Mouse (Mus musculus) intestine, embryonic 15.5 days (tissue): ENCODE results near the gene Sec22b. TPM values are rescaled to one million over a fixed set of nuclear protein-coding genes. Genes with fewer than 3 reads are reported as not detected.

ENCODE experiments used
- ATAC-seq: fragments of 200-750 bp; cut with Nextera tagmentation; 2 replicates; pipeline ENCODE4 v1.8.0; 2017; ENCODE audit warnings: moderate TSS enrichment, moderate library complexity
- H3K27ac ChIP-seq: fragments of 300-500 bp; sonication (generic); 2 replicates; pipeline ENCODE4 v1.5.1; 2015; ENCODE audit warnings: mild to moderate bottlenecking, inconsistent platforms
- H3K27me3 ChIP-seq: fragments of 300-500 bp; sonication (generic); replicated peaks from 2 replicates; pipeline ENCODE4 v1.6.1; 2015; ENCODE audit warnings: inconsistent platforms
- H3K36me3 ChIP-seq: fragments of 300-500 bp; sonication (generic); 2 replicates; pipeline ENCODE4 v1.6.1; 2015; ENCODE audit warnings: inconsistent platforms
- H3K4me1 ChIP-seq: fragments of 300-500 bp; sonication (generic); replicated peaks from 2 replicates; pipeline ENCODE4 v1.6.1; 2015; ENCODE audit warnings: inconsistent platforms
- H3K4me2 ChIP-seq: fragments of 300-500 bp; sonication (generic); replicated peaks from 2 replicates; pipeline ENCODE4 v1.6.1; 2015; ENCODE audit warnings: mild to moderate bottlenecking, inconsistent platforms
- H3K4me3 ChIP-seq: fragments of 300-500 bp; sonication (generic); replicated peaks from 2 replicates; pipeline ENCODE4 v1.5.1; 2015; ENCODE audit warnings: inconsistent platforms
- H3K9ac ChIP-seq: fragments of 300-500 bp; sonication (generic); 2 replicates; pipeline ENCODE4 v1.6.1; 2015; ENCODE audit warnings: inconsistent platforms
- H3K9me3 ChIP-seq: fragments of 300-500 bp; sonication (generic); 2 replicates; pipeline ENCODE4 v1.6.1; 2016; ENCODE audit warnings: inconsistent platforms
- WGBS: fragments of 180-500 bp; shearing (Covaris S2); methylation state at CpG from one replicate; pipeline ENCODE4 v1.1.7; 2015; 5-methylcytosine and 5-hydroxymethylcytosine counted together
- polyA plus RNA-seq: library from polyadenylated mRNA; unstranded; fragments of >200 nt; fragmentation: Nextera tagmentation; extraction: Ambion mirVana; gene quantifications from 2 replicates; pipeline ENCODE4 v1.2.1, GENCODE M21; 2015

Sec22b gene
- polyA plus RNA-seq, 1 experiment from 2014 or later: 132 TPM

DNA sequence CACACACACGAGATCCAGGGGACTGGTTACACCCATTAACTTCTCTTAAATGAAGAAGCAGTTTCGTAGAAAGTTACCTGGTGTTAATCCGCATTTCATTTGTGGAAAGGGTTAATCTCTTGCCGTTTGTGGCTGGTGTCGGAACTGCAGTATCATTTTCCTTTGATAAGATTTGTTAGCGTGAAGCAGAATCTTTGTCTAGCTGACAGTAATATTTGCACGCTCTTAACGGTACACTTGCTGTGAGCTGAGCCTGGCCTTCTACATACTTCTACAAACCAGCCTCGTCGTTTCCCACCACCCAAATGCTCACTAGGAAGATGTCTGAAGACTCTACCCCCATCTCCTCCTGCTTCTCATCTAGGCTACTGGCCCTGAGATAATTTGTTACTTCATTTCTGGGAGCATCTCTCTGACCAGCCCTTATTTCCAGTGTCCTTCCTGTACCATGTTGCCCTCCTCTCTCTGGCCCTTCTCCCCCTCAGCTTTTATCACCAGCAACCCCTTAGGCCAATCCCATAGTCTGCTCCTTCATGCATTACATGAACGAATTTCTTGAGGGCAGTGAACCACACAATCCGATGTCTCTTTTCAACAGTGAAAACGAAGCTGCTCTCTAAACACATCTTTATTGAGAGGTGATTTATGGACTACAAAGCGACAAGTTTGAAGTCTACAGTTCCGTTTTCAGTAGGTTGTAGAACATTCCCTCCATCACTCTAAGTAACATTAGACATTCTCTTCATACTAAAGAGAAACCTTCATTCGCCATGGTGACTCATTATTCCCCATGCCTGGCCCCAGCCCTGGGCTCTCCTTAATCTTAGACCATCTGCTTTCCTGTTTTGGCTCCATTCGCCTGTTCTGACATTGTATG is 36.3 kb downstream of the Sec22b start:
- no peak overlapping the region for H3K27ac ChIP-seq
- H3K9ac ChIP-seq: no peak overlapping the region
- no peaks in the 10 kb centered on the region for H3K9me3 ChIP-seq
- 45% methylated on average over 17 of the region's 17 CpGs for WGBS
- H3K36me3 ChIP-seq: no peaks in the 10 kb centered on the region
- H3K4me2 ChIP-seq: no peak overlapping the region
- ATAC-seq: no peak
- H3K4me3 ChIP-seq: no peak overlapping the region
- no peaks in the 10 kb centered on the region for H3K27me3 ChIP-seq
- H3K4me1 ChIP-seq: peaks cover 39% of the 10 kb centered on the region

DNA sequence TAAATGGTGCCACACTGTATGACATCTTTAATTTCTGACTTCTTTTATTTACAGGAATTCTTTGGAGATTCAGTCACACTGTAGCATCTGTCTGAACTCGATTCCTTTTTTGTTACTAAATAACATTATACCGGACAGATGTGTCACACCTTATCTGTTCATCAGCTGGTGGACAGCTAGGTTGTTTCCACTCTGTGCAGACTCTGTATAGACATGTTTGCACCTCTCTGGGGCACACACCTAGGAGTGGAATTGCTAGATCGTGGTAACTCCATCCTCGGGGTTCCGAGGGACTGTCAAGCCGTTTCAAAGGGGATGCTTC is 36.9 kb downstream of the Sec22b start:
- Histone ChIP-seq H3K4me2 (no peak overlapping the region), H3K9me3 (no peaks in the 10 kb centered on the region), H3K4me3 (no peak overlapping the region), H3K27ac (no peak overlapping the region), H3K27me3 (no peaks in the 10 kb centered on the region), H3K9ac (no peak overlapping the region), H3K36me3 (no peaks in the 10 kb centered on the region), H3K4me1 (peaks cover 40% of the 10 kb centered on the region)
- WGBS: 74% methylated on average over 6 of the region's 6 CpGs
- ATAC-seq: no peak

GRCm38 (mm10) chr3:97938814-97939526 is 38.0 kb downstream of the Sec22b start:
- Histone ChIP-seq H3K9ac (no peak overlapping the region), H3K36me3 (no peaks in the 10 kb centered on the region), H3K27me3 (no peaks in the 10 kb centered on the region), H3K27ac (0 out of 2 replicates have a peak overlapping the region, but pooled peaks have one; percentile 4), H3K4me1 (peaks cover 32% of the 10 kb centered on the region), H3K4me2 (no peak overlapping the region), H3K9me3 (no peaks in the 10 kb centered on the region), H3K4me3 (no peak overlapping the region)
- 62% methylated on average over 7 of the region's 7 CpGs for WGBS
- no peak for ATAC-seq

- H3K27ac ChIP-seq: peak overlapping the region; percentile 23; the same call in 1 of the 2 replicates
- H3K36me3 ChIP-seq: no peaks in the 10 kb centered on the region
- no peaks in the 10 kb centered on the region for H3K27me3 ChIP-seq
- no peaks in the 10 kb centered on the region for H3K9me3 ChIP-seq
- peaks cover 32% of the 10 kb centered on the region for H3K4me1 ChIP-seq
- ATAC-seq: peak; percentile 78
- no peak overlapping the region for H3K4me3 ChIP-seq
- 16% methylated on average over 10 of the region's 10 CpGs for WGBS
- H3K4me2 ChIP-seq: no peak overlapping the region
- H3K9ac ChIP-seq: no peak overlapping the region
Measured at GRCm38 (mm10) chr3:97939626-97940510, 38.9 kb downstream of the Sec22b start.

DNA sequence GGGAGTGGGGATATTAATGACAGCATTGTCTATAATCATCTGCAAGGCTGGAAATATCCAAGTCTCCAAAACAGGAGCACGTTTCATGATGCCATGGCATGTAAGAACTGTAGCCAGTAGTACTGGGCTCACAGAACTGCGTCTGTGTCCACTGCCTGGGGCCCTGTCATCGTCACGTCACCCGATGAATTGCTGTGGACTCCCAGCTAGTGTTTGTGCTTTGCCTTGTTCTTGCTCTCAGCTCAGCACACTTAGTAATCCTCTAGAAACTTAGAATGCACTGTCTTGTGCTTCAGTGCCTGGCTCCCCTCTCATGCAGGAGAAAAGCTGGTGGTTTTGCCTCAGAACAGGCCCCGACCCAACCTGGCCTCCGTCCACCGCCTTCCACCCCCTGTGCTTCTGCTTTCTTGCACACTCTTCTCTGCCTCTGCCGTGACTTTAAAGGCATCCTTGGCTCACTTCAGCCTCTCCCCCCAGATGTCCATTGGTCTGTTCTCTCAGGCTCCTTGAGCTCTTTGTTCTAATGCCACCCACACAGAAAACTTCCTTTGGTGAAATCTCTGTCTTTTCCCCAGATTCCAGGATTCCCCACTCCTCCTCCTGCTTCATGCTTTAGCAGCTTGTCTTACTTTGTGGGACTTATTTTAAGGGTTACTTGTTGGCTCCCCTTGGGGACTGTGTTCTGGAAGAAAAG is 39.7 kb downstream of the Sec22b start:
- H3K4me2 ChIP-seq: no peak overlapping the region
- WGBS: 44% methylated on average over 9 of the region's 9 CpGs
- no peaks in the 10 kb centered on the region for H3K36me3 ChIP-seq
- no peaks in the 10 kb centered on the region for H3K9me3 ChIP-seq
- H3K9ac ChIP-seq: peak overlapping the region; percentile 10; the same call in 1 of the 2 replicates
- H3K4me1 ChIP-seq: peaks cover 32% of the 10 kb centered on the region
- ATAC-seq: no peak
- no peak overlapping the region for H3K4me3 ChIP-seq
- no peaks in the 10 kb centered on the region for H3K27me3 ChIP-seq
- peak overlapping the region; percentile 60 for H3K27ac ChIP-seq

DNA sequence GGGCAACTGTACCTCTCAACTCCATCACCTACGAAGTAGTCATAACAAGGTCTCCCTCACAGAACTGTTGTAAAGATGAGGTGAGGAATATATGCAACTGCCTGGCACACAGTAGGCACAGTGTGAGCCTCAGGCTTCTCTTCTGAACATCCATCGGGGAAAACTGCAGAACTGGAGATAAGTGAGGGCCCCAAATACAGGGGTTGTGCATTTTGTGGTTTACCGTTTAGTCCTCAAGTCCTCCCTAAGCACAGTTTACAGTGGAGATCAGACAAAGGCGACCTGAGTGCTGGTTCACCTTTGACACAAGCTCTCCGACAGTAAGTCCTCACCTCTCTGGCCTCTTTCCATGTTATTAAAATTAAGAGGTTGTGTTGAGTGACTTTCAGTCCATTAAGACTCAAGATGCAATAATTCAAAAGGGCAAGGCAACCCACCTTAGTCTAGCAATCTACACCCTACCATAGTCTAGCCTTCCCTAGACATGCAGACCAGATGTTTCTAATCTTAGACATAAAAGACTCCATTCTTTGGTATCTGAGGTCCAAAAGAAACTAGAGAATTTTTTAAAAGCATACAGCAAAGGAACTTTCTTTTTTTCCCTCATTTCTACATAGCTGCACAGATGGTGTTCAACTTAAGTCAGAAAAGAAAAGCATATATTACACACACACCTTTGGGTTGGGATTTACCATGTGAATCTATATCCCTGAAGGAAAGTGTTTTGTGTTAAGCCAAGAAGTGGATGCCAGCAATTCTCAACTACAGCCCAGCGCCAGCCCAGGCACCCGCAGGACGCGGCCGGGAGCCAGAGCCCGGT is 40.7 kb downstream of the Sec22b start:
- Histone ChIP-seq H3K36me3 (no peaks in the 10 kb centered on the region), H3K4me3 (no peak overlapping the region), H3K9me3 (no peaks in the 10 kb centered on the region), H3K9ac (no peak overlapping the region), H3K4me1 (peaks cover 34% of the 10 kb centered on the region), H3K27ac (peak overlapping the region; percentile 25; the same call in 1 of the 2 replicates), H3K4me2 (peak overlapping the region; percentile 48), H3K27me3 (no peaks in the 10 kb centered on the region)
- no peak for ATAC-seq
- WGBS: 50% methylated on average over 11 of the region's 11 CpGs

- no peak for ATAC-seq
- Histone ChIP-seq H3K27ac (peak overlapping the region; percentile 25; the same call in 1 of the 2 replicates), H3K36me3 (no peaks in the 10 kb centered on the region), H3K4me1 (peaks cover 31% of the 10 kb centered on the region), H3K27me3 (no peaks in the 10 kb centered on the region), H3K4me3 (no peak overlapping the region), H3K4me2 (peak overlapping the region; percentile 48), H3K9ac (peak overlapping the region; percentile 23; the same call in 1 of the 2 replicates), H3K9me3 (no peaks in the 10 kb centered on the region)
- 11% methylated on average over 16 of the region's 16 CpGs for WGBS
Measured at GRCm38 (mm10) chr3:97942260-97942950, 41.4 kb downstream of the Sec22b start.

DNA sequence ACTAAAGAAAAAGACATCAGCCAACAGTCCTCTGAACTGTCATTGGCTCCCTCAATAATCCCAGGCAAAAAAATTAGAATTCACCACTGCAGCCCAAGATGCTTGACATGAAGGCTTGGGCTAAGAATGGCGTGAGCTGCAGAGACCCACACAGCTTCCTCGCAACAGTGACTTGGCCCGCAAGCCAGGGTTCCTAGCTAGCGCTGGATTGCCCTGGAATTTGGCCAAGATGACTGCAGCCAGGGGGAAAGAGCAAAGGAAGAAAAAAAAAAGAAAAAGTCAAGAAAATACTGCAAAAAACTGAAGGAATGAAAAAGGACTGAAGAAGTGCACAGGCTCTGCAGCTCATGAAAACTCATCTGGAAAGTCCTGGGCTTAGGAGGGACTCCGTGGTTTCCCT is 43.5 kb downstream of the Sec22b start:
- H3K27me3 ChIP-seq: no peaks in the 10 kb centered on the region
- no peaks in the 10 kb centered on the region for H3K9me3 ChIP-seq
- no peak for ATAC-seq
- H3K27ac ChIP-seq: no peak overlapping the region
- H3K4me2 ChIP-seq: no peak overlapping the region
- WGBS: 49% methylated on average over 5 of the region's 5 CpGs
- no peaks in the 10 kb centered on the region for H3K36me3 ChIP-seq
- no peak overlapping the region for H3K9ac ChIP-seq
- peaks cover 27% of the 10 kb centered on the region for H3K4me1 ChIP-seq
- H3K4me3 ChIP-seq: no peak overlapping the region

- peaks cover 10% of the 10 kb centered on the region for H3K4me1 ChIP-seq
- H3K4me2 ChIP-seq: no peak overlapping the region
- no peaks in the 10 kb centered on the region for H3K36me3 ChIP-seq
- ATAC-seq: peak; percentile 31; the same call in 1 of the 2 replicates
- WGBS: 37% methylated on average over 4 of the region's 4 CpGs
- no peak overlapping the region for H3K9ac ChIP-seq
- H3K27me3 ChIP-seq: no peaks in the 10 kb centered on the region
- no peaks in the 10 kb centered on the region for H3K9me3 ChIP-seq
- no peak overlapping the region for H3K27ac ChIP-seq
- H3K4me3 ChIP-seq: no peak overlapping the region
Measured at GRCm38 (mm10) chr3:97946439-97946838, 45.4 kb downstream of the Sec22b start.

GRCm38 (mm10) chr3:97948518-97948917 is 47.5 kb downstream of the Sec22b start:
- Histone ChIP-seq H3K4me2 (no peak overlapping the region), H3K36me3 (no peaks in the 10 kb centered on the region), H3K9ac (no peak overlapping the region), H3K4me3 (no peak overlapping the region), H3K9me3 (no peaks in the 10 kb centered on the region), H3K4me1 (0 out of 2 replicates have a peak, but pooled peaks cover 2% of the 10 kb centered on the region), H3K27ac (no peak overlapping the region), H3K27me3 (no peaks in the 10 kb centered on the region)
- no peak for ATAC-seq
- 84% methylated on average over 2 of the region's 2 CpGs for WGBS
